Mouse (Mus musculus): ENCODE measurements at regions not wholly inside any gene's neighbourhood (a gene's known extent, or its start where the extent isn't known, plus 50 kb on each side); places are given as distances from the start of the nearest gene placed in this dataset.

- no peaks in the 10 kb centered on the region for H3K4me1 ChIP-seq
- H3K4me2 ChIP-seq (replicated peaks), result no peak overlapping the region
- ATAC-seq (ENCODE audit: insufficient number of reproducible peaks, low FRiP score, low TSS enrichment, low read depth), result no peak
- no peak overlapping the region for H3K9ac ChIP-seq
- no peak overlapping the region for H3K27ac ChIP-seq (replicated peaks)
- H3K4me3 ChIP-seq (replicated peaks), result no peak overlapping the region
- H3K36me3 ChIP-seq, result no peaks in the 10 kb centered on the region
- WGBS, result 81% methylated on average over 2 of the region's 2 CpGs
- H3K9me3 ChIP-seq (replicated peaks), result no peaks in the 10 kb centered on the region
- no peaks in the 10 kb centered on the region for H3K27me3 ChIP-seq
These were observed 122.3 kb upstream of the Hs3st2 start for GRCm38 (mm10) chr7:121269358-121269757.

GRCm38 (mm10) chr7:121280597-121280996 lies 111.1 kb upstream of the Hs3st2 start:
- Histone ChIP-seq H3K9me3 (replicated peaks) (no peaks in the 10 kb centered on the region), H3K4me2 (replicated peaks) (no peak overlapping the region), H3K27ac (replicated peaks) (no peak overlapping the region), H3K9ac (no peak overlapping the region), H3K36me3 (no peaks in the 10 kb centered on the region), H3K27me3 (no peaks in the 10 kb centered on the region), H3K4me1 (no peaks in the 10 kb centered on the region), H3K4me3 (replicated peaks) (no peak overlapping the region)
- ATAC-seq (ENCODE audit: insufficient number of reproducible peaks, low FRiP score, low TSS enrichment, low read depth), result no peak
- WGBS, result 45% methylated on average over 1 of the region's 1 CpGs

GRCm38 (mm10) chr7:121282154-121282553 lies 109.5 kb upstream of the Hs3st2 start:
- Histone ChIP-seq H3K27ac (replicated peaks) (no peak overlapping the region), H3K4me2 (replicated peaks) (no peak overlapping the region), H3K36me3 (no peaks in the 10 kb centered on the region), H3K27me3 (no peaks in the 10 kb centered on the region), H3K9me3 (replicated peaks) (no peaks in the 10 kb centered on the region), H3K4me3 (replicated peaks) (no peak overlapping the region), H3K4me1 (no peaks in the 10 kb centered on the region), H3K9ac (no peak overlapping the region)
- no peak for ATAC-seq (ENCODE audit: insufficient number of reproducible peaks, low FRiP score, low TSS enrichment, low read depth)
- WGBS, result 70% methylated on average over 7 of the region's 7 CpGs

- Histone ChIP-seq H3K4me3 (replicated peaks) (no peak overlapping the region), H3K9ac (no peak overlapping the region), H3K27me3 (no peaks in the 10 kb centered on the region), H3K9me3 (replicated peaks) (no peaks in the 10 kb centered on the region), H3K4me2 (replicated peaks) (no peak overlapping the region), H3K4me1 (no peaks in the 10 kb centered on the region), H3K36me3 (no peaks in the 10 kb centered on the region), H3K27ac (replicated peaks) (no peak overlapping the region)
- no peak for ATAC-seq (ENCODE audit: insufficient number of reproducible peaks, low FRiP score, low TSS enrichment, low read depth)
- WGBS, result 84% methylated on average over 16 of the region's 16 CpGs
These were observed 101.9 kb upstream of the Hs3st2 start for GRCm38 (mm10) chr7:121289737-121290136.

GRCm38 (mm10) chr7:121296151-121296695 lies 95.4 kb upstream of the Hs3st2 start:
- no peaks in the 10 kb centered on the region for H3K36me3 ChIP-seq
- no peak overlapping the region for H3K4me3 ChIP-seq (replicated peaks)
- H3K9me3 ChIP-seq (replicated peaks), result no peaks in the 10 kb centered on the region
- H3K4me2 ChIP-seq (replicated peaks), result no peak overlapping the region
- H3K4me1 ChIP-seq, result no peaks in the 10 kb centered on the region
- no peak overlapping the region for H3K9ac ChIP-seq
- no peaks in the 10 kb centered on the region for H3K27me3 ChIP-seq
- WGBS, result 76% methylated on average over 3 of the region's 3 CpGs
- no peak for ATAC-seq (ENCODE audit: insufficient number of reproducible peaks, low FRiP score, low TSS enrichment, low read depth)
- H3K27ac ChIP-seq (replicated peaks), result no peak overlapping the region

- no peak overlapping the region for H3K4me3 ChIP-seq (replicated peaks)
- no peak for ATAC-seq (ENCODE audit: insufficient number of reproducible peaks, low FRiP score, low TSS enrichment, low read depth)
- no peak overlapping the region for H3K9ac ChIP-seq
These were observed 78.6 kb upstream of the Hs3st2 start for GRCm38 (mm10) chr7:121312961-121313587.

GRCm38 (mm10) chr7:121314521-121314920 lies 77.1 kb upstream of the Hs3st2 start:
- no peak overlapping the region for H3K4me3 ChIP-seq (replicated peaks)
- H3K36me3 ChIP-seq, result no peaks in the 10 kb centered on the region
- no peak overlapping the region for H3K4me2 ChIP-seq (replicated peaks)
- H3K27me3 ChIP-seq, result 0 out of 2 replicates have a peak, but pooled peaks cover 2% of the 10 kb centered on the region
- WGBS, result 81% methylated on average over 4 of the region's 4 CpGs
- ATAC-seq (ENCODE audit: insufficient number of reproducible peaks, low FRiP score, low TSS enrichment, low read depth), result no peak
- no peaks in the 10 kb centered on the region for H3K9me3 ChIP-seq (replicated peaks)
- H3K9ac ChIP-seq, result no peak overlapping the region
- no peak overlapping the region for H3K27ac ChIP-seq (replicated peaks)
- peaks cover 6% of the 10 kb centered on the region for H3K4me1 ChIP-seq

More at GRCm38 (mm10) chr7:121312961-121313587, 78.6 kb upstream of the Hs3st2 start:
- H3K4me2 ChIP-seq (replicated peaks), result peak overlapping the region; percentile 29
- no peaks in the 10 kb centered on the region for H3K36me3 ChIP-seq
- H3K4me1 ChIP-seq, result peaks cover 6% of the 10 kb centered on the region
- WGBS, result 6% methylated on average over 19 of the region's 19 CpGs
- no peak overlapping the region for H3K27ac ChIP-seq (replicated peaks)
- no peaks in the 10 kb centered on the region for H3K9me3 ChIP-seq (replicated peaks)
- 0 out of 2 replicates have a peak, but pooled peaks cover 2% of the 10 kb centered on the region for H3K27me3 ChIP-seq

- Histone ChIP-seq H3K4me2 (replicated peaks) (no peak overlapping the region), H3K27ac (replicated peaks) (no peak overlapping the region), H3K4me3 (replicated peaks) (no peak overlapping the region), H3K4me1 (no peaks in the 10 kb centered on the region), H3K9ac (no peak overlapping the region), H3K9me3 (replicated peaks) (no peaks in the 10 kb centered on the region), H3K27me3 (no peaks in the 10 kb centered on the region), H3K36me3 (no peaks in the 10 kb centered on the region)
- WGBS, result 68% methylated on average over 7 of the region's 7 CpGs
- ATAC-seq (ENCODE audit: insufficient number of reproducible peaks, low FRiP score, low TSS enrichment, low read depth), result no peak
These were observed 62.4 kb upstream of the Hs3st2 start for GRCm38 (mm10) chr7:121329274-121329673.

GRCm38 (mm10) chr7:121332532-121332931 lies 59.1 kb upstream of the Hs3st2 start:
- H3K4me1 ChIP-seq, result no peaks in the 10 kb centered on the region
- ATAC-seq (ENCODE audit: insufficient number of reproducible peaks, low FRiP score, low TSS enrichment, low read depth), result no peak
- WGBS, result 78% methylated on average over 2 of the region's 2 CpGs
- no peak overlapping the region for H3K27ac ChIP-seq (replicated peaks)
- H3K4me3 ChIP-seq (replicated peaks), result no peak overlapping the region
- no peaks in the 10 kb centered on the region for H3K36me3 ChIP-seq
- H3K9ac ChIP-seq, result no peak overlapping the region
- H3K9me3 ChIP-seq (replicated peaks), result no peaks in the 10 kb centered on the region
- H3K27me3 ChIP-seq, result no peaks in the 10 kb centered on the region
- no peak overlapping the region for H3K4me2 ChIP-seq (replicated peaks)

GRCm38 (mm10) chr7:121335390-121336109 lies 56.1 kb upstream of the Hs3st2 start:
- Histone ChIP-seq H3K9ac (no peak overlapping the region), H3K4me3 (replicated peaks) (no peak overlapping the region), H3K36me3 (no peaks in the 10 kb centered on the region), H3K4me1 (peaks cover 4% of the 10 kb centered on the region; the same call in 1 of the 2 replicates), H3K4me2 (replicated peaks) (no peak overlapping the region), H3K9me3 (replicated peaks) (no peaks in the 10 kb centered on the region), H3K27ac (replicated peaks) (no peak overlapping the region), H3K27me3 (no peaks in the 10 kb centered on the region)
- no peak for ATAC-seq (ENCODE audit: insufficient number of reproducible peaks, low FRiP score, low TSS enrichment, low read depth)
- 74% methylated on average over 9 of the region's 9 CpGs for WGBS

- 42% methylated on average over 3 of the region's 3 CpGs for WGBS
- Histone ChIP-seq H3K4me3 (replicated peaks) (no peak overlapping the region), H3K9me3 (replicated peaks) (no peaks in the 10 kb centered on the region), H3K4me2 (replicated peaks) (no peak overlapping the region), H3K27ac (replicated peaks) (no peak overlapping the region), H3K9ac (no peak overlapping the region), H3K4me1 (peaks cover 4% of the 10 kb centered on the region; the same call in 1 of the 2 replicates), H3K27me3 (no peaks in the 10 kb centered on the region), H3K36me3 (no peaks in the 10 kb centered on the region)
- no peak; the same call in 1 of the 2 replicates for ATAC-seq (ENCODE audit: insufficient number of reproducible peaks, low FRiP score, low TSS enrichment, low read depth)
These were observed 51.7 kb upstream of the Hs3st2 start for GRCm38 (mm10) chr7:121339942-121340341.
